Mouse (Mus musculus) liver, embryonic 11.5 days (tissue): Measurements from ENCODE around the gene Ugt1a8. TPM values are rescaled to one million over a fixed set of nuclear protein-coding genes. Genes with fewer than 3 reads are reported as not detected.
A peak's percentile ranks its signal among the peaks of the same experiment; 100 is the strongest.
"Not testable (repeated sequence)": the region's sequence is repeated elsewhere in the genome, so short reads cannot be mapped to it uniquely, and the experiment has no call there.

Experiments used
- ATAC-seq: fragments of 200-750 bp; cut with Nextera tagmentation; replicated peaks from 2 replicates; pipeline ENCODE4 v1.8.0; 2017; ENCODE audit warnings: moderate number of reproducible peaks, mild to moderate bottlenecking, moderate TSS enrichment, moderate library complexity; ENCODE audit not compliant: low FRiP score
- DNase-seq: peaks from one replicate; pipeline ENCODE4 v3.0.0-alpha.2; 2017; ENCODE audit warnings: low spot score
- H3K27ac ChIP-seq: fragments of 300-500 bp; sonication (generic); 2 replicates; pipeline ENCODE4 v1.5.1; 2014; ENCODE audit warnings: mild to moderate bottlenecking, low read depth, low read length, control low read depth
- H3K27me3 ChIP-seq: fragments of 300-500 bp; sonication (generic); replicated peaks from 2 replicates; pipeline ENCODE4 v1.6.1; 2014; ENCODE audit warnings: low read length, mixed read lengths; ENCODE audit not compliant: control insufficient read depth, insufficient read depth
- H3K36me3 ChIP-seq: fragments of 300-500 bp; sonication (generic); 2 replicates; pipeline ENCODE4 v1.6.1; 2014; ENCODE audit warnings: mild to moderate bottlenecking, low read length, moderate library complexity, mixed read lengths; ENCODE audit not compliant: control insufficient read depth, insufficient read depth
- H3K4me1 ChIP-seq: fragments of 300-500 bp; sonication (generic); replicated peaks from 2 replicates; pipeline ENCODE4 v1.6.1; 2014; ENCODE audit warnings: low read length, mixed read lengths; ENCODE audit not compliant: control insufficient read depth, insufficient read depth
- H3K4me2 ChIP-seq: fragments of 300-500 bp; sonication (generic); 2 replicates; pipeline ENCODE4 v1.6.1; 2014; ENCODE audit warnings: mild to moderate bottlenecking, control low read depth, moderate library complexity
- H3K4me3 ChIP-seq: fragments of 300-500 bp; sonication (generic); 2 replicates; pipeline ENCODE4 v1.5.1; 2014; ENCODE audit warnings: low read depth, low read length, control low read depth
- H3K9ac ChIP-seq: fragments of 300-500 bp; sonication (generic); 2 replicates; pipeline ENCODE4 v1.6.1; 2014; ENCODE audit warnings: low read depth, low read length, control low read depth
- H3K9me3 ChIP-seq: fragments of 300-500 bp; sonication (generic); 2 replicates; pipeline ENCODE4 v1.6.1; 2016; ENCODE audit warnings: low read length, inconsistent platforms, mixed read lengths; ENCODE audit not compliant: control insufficient read depth
- WGBS: fragments of 180-500 bp; shearing (Covaris S2); extraction: QIAGEN DNeasy Blood & Tissue Kit; methylation state at CpG from one replicate; pipeline ENCODE4 v1.1.7; 2014; 5-methylcytosine and 5-hydroxymethylcytosine counted together
- polyA plus RNA-seq: library from polyadenylated mRNA; unstranded; fragments of >200 nt; fragmentation: Nextera tagmentation; extraction: Ambion mirVana; gene quantifications from 2 replicates; pipeline ENCODE4 v1.2.1, GENCODE M21; 2014

Ugt1a8 gene
- polyA plus RNA-seq, 1 experiment from 2014 or later = not detected

GRCm38 (mm10) chr1:88138145-88138544 lies 50.5 kb downstream of the Ugt1a8 start:
- no peak overlapping the region for H3K9ac ChIP-seq
- H3K4me2 ChIP-seq = no peak overlapping the region
- ATAC-seq = no peak
- H3K27me3 ChIP-seq = no peaks in the 10 kb centered on the region
- 0 out of 2 replicates have a peak, but pooled peaks cover 2% of the 10 kb centered on the region for H3K4me1 ChIP-seq
- no peaks in the 10 kb centered on the region for H3K36me3 ChIP-seq
- no peaks in the 10 kb centered on the region for H3K9me3 ChIP-seq
- WGBS = 83% methylated on average over 1 of the region's 1 CpGs
- no peak overlapping the region for H3K4me3 ChIP-seq
- no peak overlapping the region for H3K27ac ChIP-seq
- DNase-seq = no peak

- not testable (repeated sequence) for H3K4me1 ChIP-seq, H3K4me2 ChIP-seq, DNase-seq, H3K4me3 ChIP-seq, H3K36me3 ChIP-seq, H3K27ac ChIP-seq, H3K27me3 ChIP-seq, H3K9me3 ChIP-seq, H3K9ac ChIP-seq
- WGBS = 44% methylated on average over 1 of the region's 1 CpGs
- ATAC-seq = peak; percentile 96
Observed at GRCm38 (mm10) chr1:88140492-88140891, 52.9 kb downstream of the Ugt1a8 start.

GRCm38 (mm10) chr1:88143966-88144675 lies 56.5 kb downstream of the Ugt1a8 start:
- H3K9me3 ChIP-seq, H3K9ac ChIP-seq, H3K4me3 ChIP-seq, H3K27ac ChIP-seq, H3K27me3 ChIP-seq, H3K4me1 ChIP-seq, ATAC-seq, DNase-seq, H3K4me2 ChIP-seq, H3K36me3 ChIP-seq: not testable (repeated sequence)
- WGBS = 3% methylated on average over 4 of the region's 5 CpGs

- not testable (repeated sequence) for H3K9me3 ChIP-seq, H3K9ac ChIP-seq, ATAC-seq, H3K36me3 ChIP-seq, H3K27ac ChIP-seq, H3K4me2 ChIP-seq, H3K4me3 ChIP-seq, H3K4me1 ChIP-seq, DNase-seq, H3K27me3 ChIP-seq
- WGBS = 58% methylated on average over 2 of the region's 2 CpGs
Observed at GRCm38 (mm10) chr1:88145278-88145677, 57.7 kb downstream of the Ugt1a8 start.

GRCm38 (mm10) chr1:88150133-88150532 lies 62.5 kb downstream of the Ugt1a8 start:
- not testable (repeated sequence) for H3K9ac ChIP-seq, H3K27ac ChIP-seq, H3K4me2 ChIP-seq, H3K9me3 ChIP-seq, H3K4me3 ChIP-seq, H3K4me1 ChIP-seq, ATAC-seq, H3K36me3 ChIP-seq, DNase-seq, H3K27me3 ChIP-seq
- 60% methylated on average over 2 of the region's 2 CpGs for WGBS

- no peak overlapping the region for H3K4me2 ChIP-seq
- WGBS = 65% methylated on average over 2 of the region's 2 CpGs
Observed at GRCm38 (mm10) chr1:88158430-88158829, 70.8 kb downstream of the Ugt1a8 start.

GRCm38 (mm10) chr1:88165711-88166110 lies 78.1 kb downstream of the Ugt1a8 start, which contains the start of gene Ugt1a5:
Gene Ugt1a5 (plus strand): TSS chr1:88166012.
- ATAC-seq = no peak
- Histone ChIP-seq H3K27me3 (no peaks in the 10 kb centered on the region), H3K4me2 (no peak within 1 kb of the TSS), H3K27ac (no peak within 1 kb of the TSS), H3K9me3 (no peaks in the 10 kb centered on the region), H3K9ac (no peak within 1 kb of the TSS), H3K4me1 (no peaks in the 10 kb centered on the region), H3K36me3 (no peaks in the 10 kb centered on the region), H3K4me3 (no peak within 1 kb of the TSS)
- 70% methylated on average over 5 of the region's 5 CpGs for WGBS
- no peak for DNase-seq

More at GRCm38 (mm10) chr1:88158430-88158829, 70.8 kb downstream of the Ugt1a8 start:
- Histone ChIP-seq H3K27ac (no peak overlapping the region), H3K4me1 (no peaks in the 10 kb centered on the region), H3K36me3 (no peaks in the 10 kb centered on the region), H3K27me3 (no peaks in the 10 kb centered on the region), H3K4me3 (no peak overlapping the region), H3K9me3 (no peaks in the 10 kb centered on the region), H3K9ac (no peak overlapping the region)
- no peak for DNase-seq
- ATAC-seq = no peak

GRCm38 (mm10) chr1:88172190-88172589 lies 84.6 kb downstream of the Ugt1a8 start:
- H3K9me3 ChIP-seq, H3K36me3 ChIP-seq, DNase-seq, H3K27ac ChIP-seq, H3K4me3 ChIP-seq, H3K4me1 ChIP-seq, H3K27me3 ChIP-seq, ATAC-seq, H3K9ac ChIP-seq, H3K4me2 ChIP-seq: not testable (repeated sequence)
- WGBS = 81% methylated on average over 5 of the region's 7 CpGs

GRCm38 (mm10) chr1:88179657-88180056 lies 92.0 kb downstream of the Ugt1a8 start:
- DNase-seq = no peak
- no peak for ATAC-seq
- Histone ChIP-seq H3K4me3 (no peak overlapping the region), H3K4me1 (no peaks in the 10 kb centered on the region), H3K27me3 (no peaks in the 10 kb centered on the region), H3K36me3 (no peaks in the 10 kb centered on the region), H3K9ac (no peak overlapping the region), H3K4me2 (no peak overlapping the region), H3K27ac (no peak overlapping the region), H3K9me3 (no peaks in the 10 kb centered on the region; the same call in 1 of the 2 replicates)
- 76% methylated on average over 1 of the region's 1 CpGs for WGBS
